Mouse (Mus musculus) liver, postnatal 0 days (tissue): Measurements from ENCODE around the gene Serpina9. TPM values are rescaled to one million over a fixed set of nuclear protein-coding genes. Genes with fewer than 3 reads are reported as not detected.

ENCODE experiments used
- ATAC-seq: fragments of 200-750 bp; cut with Nextera tagmentation; 2 replicates; pipeline ENCODE4 v1.8.0; 2017; ENCODE audit warnings: mild to moderate bottlenecking, moderate library complexity
- DNase-seq: peaks from one replicate; pipeline ENCODE4 v3.0.0-alpha.2; 2016
- H3K27ac ChIP-seq: fragments of 300-500 bp; sonication (generic); 2 replicates; pipeline ENCODE4 v1.5.1; 2014; ENCODE audit warnings: antibody characterized with exemption, moderate library complexity, mild to moderate bottlenecking, low read depth
- H3K27me3 ChIP-seq: fragments of 300-500 bp; sonication (generic); 2 replicates; pipeline ENCODE4 v1.6.1; 2014; ENCODE audit warnings: low read length, control low read depth, mixed read lengths; ENCODE audit not compliant: insufficient read depth
- H3K36me3 ChIP-seq: fragments of 300-500 bp; sonication (generic); replicated peaks from 2 replicates; pipeline ENCODE4 v1.6.1; 2014; ENCODE audit warnings: mild to moderate bottlenecking, control low read depth, low read length, moderate library complexity, mixed read lengths; ENCODE audit not compliant: insufficient read depth
- H3K4me1 ChIP-seq: fragments of 300-500 bp; sonication (generic); 2 replicates; pipeline ENCODE4 v1.6.1; 2014; ENCODE audit warnings: antibody characterized with exemption, mild to moderate bottlenecking, control low read depth; ENCODE audit not compliant: insufficient read depth
- H3K4me2 ChIP-seq: fragments of 300-500 bp; sonication (generic); 2 replicates; pipeline ENCODE4 v1.6.1; 2014; ENCODE audit warnings: low read depth, mild to moderate bottlenecking, low read length, moderate library complexity, mixed read lengths
- H3K4me3 ChIP-seq: fragments of 300-500 bp; sonication (generic); 2 replicates; pipeline ENCODE4 v1.5.1; 2014; ENCODE audit warnings: low read depth, low read length
- H3K9ac ChIP-seq: fragments of 300-500 bp; sonication (generic); replicated peaks from 2 replicates; pipeline ENCODE4 v1.6.1; 2014; ENCODE audit warnings: mild to moderate bottlenecking, moderate library complexity
- H3K9me3 ChIP-seq: fragments of 300-500 bp; sonication (generic); 2 replicates; pipeline ENCODE4 v1.6.1; 2016; ENCODE audit warnings: mild to moderate bottlenecking, control low read depth, low read length, mixed read lengths
- CTCF ChIP-seq: sonication (generic); IDR thresholded peaks from 2 replicates; pipeline ENCODE4 v1.5.1; 2016; ENCODE audit warnings: antibody characterized with exemption, low read depth
- EP300 ChIP-seq: IDR thresholded peaks from 2 replicates; pipeline ENCODE4 v1.6.1; 2016; ENCODE audit warnings: antibody characterized with exemption, low read depth, mild to moderate bottlenecking
- WGBS: fragments of 180-500 bp; shearing (Covaris S2); extraction: QIAGEN DNeasy Blood & Tissue Kit; methylation state at CpG from one replicate; pipeline ENCODE4 v1.1.7; 2014; ENCODE audit not compliant: insufficient replicate concordance; 5-methylcytosine and 5-hydroxymethylcytosine counted together
- polyA plus RNA-seq: library from polyadenylated mRNA; unstranded; fragments of >200 nt; fragmentation: Nextera tagmentation; extraction: Ambion mirVana; gene quantifications from 2 replicates; pipeline ENCODE4 v1.2.1, GENCODE M21; 2015

The Serpina9 gene
- polyA plus RNA-seq, result 0.05 and 0.06 TPM in 2 replicates

GRCm38 (mm10) chr12:104013620-104014019, at the start of gene Serpina9:
Gene Serpina9 (minus strand): TSS chr12:104013755.
- H3K9ac ChIP-seq, result no peak within 1 kb of the TSS
- H3K4me3 ChIP-seq, result no peak within 1 kb of the TSS
- no peak within 1 kb of the TSS for H3K4me2 ChIP-seq
- no peaks in the 10 kb centered on the region for H3K9me3 ChIP-seq
- no peaks in the 10 kb centered on the region for H3K36me3 ChIP-seq
- DNase-seq (no peak), ATAC-seq (no peak)
- H3K27me3 ChIP-seq, result no peaks in the 10 kb centered on the region
- no peak for TF ChIP-seq EP300
- TF ChIP-seq CTCF, result no peak
- WGBS, result 84% methylated on average over 6 of the region's 6 CpGs
- H3K27ac ChIP-seq, result no peak within 1 kb of the TSS
- H3K4me1 ChIP-seq, result no peaks in the 10 kb centered on the region

- no peak overlapping the region for H3K4me3 ChIP-seq
- no peak for TF ChIP-seq CTCF
- no peak for TF ChIP-seq EP300
- H3K9ac ChIP-seq, result no peak overlapping the region
- H3K4me2 ChIP-seq, result no peak overlapping the region
- H3K27me3 ChIP-seq, result no peaks in the 10 kb centered on the region
- H3K27ac ChIP-seq, result no peak overlapping the region
- 31% methylated on average over 2 of the region's 2 CpGs for WGBS
- peaks cover 1% of the 10 kb centered on the region; the same call in 1 of the 2 replicates for H3K4me1 ChIP-seq
- no peak for DNase-seq
- no peaks in the 10 kb centered on the region for H3K36me3 ChIP-seq
- H3K9me3 ChIP-seq, result no peaks in the 10 kb centered on the region
- ATAC-seq, result no peak
Observed at GRCm38 (mm10) chr12:104061862-104062261, 48.3 kb upstream of the Serpina9 start.

- ATAC-seq, result no peak
Observed at GRCm38 (mm10) chr12:104060126-104060525, 46.6 kb upstream of the Serpina9 start.

GRCm38 (mm10) chr12:104057531-104057930, 44.0 kb upstream of the Serpina9 start:
- Histone ChIP-seq H3K27me3 (no peaks in the 10 kb centered on the region), H3K9me3 (no peaks in the 10 kb centered on the region), H3K4me1 (no peaks in the 10 kb centered on the region), H3K4me2 (no peak overlapping the region), H3K9ac (no peak overlapping the region), H3K36me3 (no peaks in the 10 kb centered on the region), H3K27ac (no peak overlapping the region), H3K4me3 (no peak overlapping the region)
- ATAC-seq (no peak), DNase-seq (no peak)
- TF ChIP-seq CTCF, result no peak
- TF ChIP-seq EP300, result no peak
- WGBS, result 82% methylated on average over 7 of the region's 7 CpGs

More at GRCm38 (mm10) chr12:104060126-104060525, 46.6 kb upstream of the Serpina9 start:
- H3K27ac ChIP-seq, result no peak overlapping the region
- DNase-seq, result no peak
- H3K9ac ChIP-seq, result no peak overlapping the region
- TF ChIP-seq CTCF (no peak), EP300 (no peak)
- H3K4me3 ChIP-seq, result no peak overlapping the region
- no peaks in the 10 kb centered on the region for H3K27me3 ChIP-seq
- H3K4me2 ChIP-seq, result no peak overlapping the region
- no peaks in the 10 kb centered on the region for H3K9me3 ChIP-seq
- H3K36me3 ChIP-seq, result no peaks in the 10 kb centered on the region
- 68% methylated on average over 6 of the region's 6 CpGs for WGBS
- H3K4me1 ChIP-seq, result no peaks in the 10 kb centered on the region

- Histone ChIP-seq H3K27me3 (no peaks in the 10 kb centered on the region), H3K4me3 (no peak overlapping the region), H3K4me2 (no peak overlapping the region), H3K27ac (no peak overlapping the region), H3K9me3 (no peaks in the 10 kb centered on the region), H3K9ac (no peak overlapping the region), H3K36me3 (no peaks in the 10 kb centered on the region), H3K4me1 (no peaks in the 10 kb centered on the region)
- TF ChIP-seq CTCF (no peak), EP300 (no peak)
- 25% methylated on average over 4 of the region's 4 CpGs for WGBS
- ATAC-seq (no peak), DNase-seq (peak; percentile 32)
Observed at GRCm38 (mm10) chr12:104057050-104057449, 43.5 kb upstream of the Serpina9 start.

GRCm38 (mm10) chr12:104055755-104056154, 42.2 kb upstream of the Serpina9 start:
- Histone ChIP-seq H3K27me3 (no peaks in the 10 kb centered on the region), H3K9me3 (no peaks in the 10 kb centered on the region), H3K4me3 (no peak overlapping the region), H3K4me2 (no peak overlapping the region), H3K4me1 (no peaks in the 10 kb centered on the region), H3K9ac (no peak overlapping the region), H3K27ac (no peak overlapping the region), H3K36me3 (no peaks in the 10 kb centered on the region)
- TF ChIP-seq CTCF (no peak), EP300 (no peak)
- 76% methylated on average over 8 of the region's 8 CpGs for WGBS
- no peak for DNase-seq
- ATAC-seq, result no peak

GRCm38 (mm10) chr12:104053995-104054394, 40.4 kb upstream of the Serpina9 start:
- no peak overlapping the region for H3K9ac ChIP-seq
- no peaks in the 10 kb centered on the region for H3K9me3 ChIP-seq
- H3K36me3 ChIP-seq, result no peaks in the 10 kb centered on the region
- no peak overlapping the region for H3K27ac ChIP-seq
- WGBS, result 33% methylated on average over 1 of the region's 1 CpGs
- no peaks in the 10 kb centered on the region for H3K27me3 ChIP-seq
- ATAC-seq (no peak), DNase-seq (no peak)
- H3K4me1 ChIP-seq, result no peaks in the 10 kb centered on the region
- TF ChIP-seq EP300 (no peak), CTCF (no peak)
- H3K4me2 ChIP-seq, result no peak overlapping the region
- H3K4me3 ChIP-seq, result no peak overlapping the region
